In the genomic region with DNA sequence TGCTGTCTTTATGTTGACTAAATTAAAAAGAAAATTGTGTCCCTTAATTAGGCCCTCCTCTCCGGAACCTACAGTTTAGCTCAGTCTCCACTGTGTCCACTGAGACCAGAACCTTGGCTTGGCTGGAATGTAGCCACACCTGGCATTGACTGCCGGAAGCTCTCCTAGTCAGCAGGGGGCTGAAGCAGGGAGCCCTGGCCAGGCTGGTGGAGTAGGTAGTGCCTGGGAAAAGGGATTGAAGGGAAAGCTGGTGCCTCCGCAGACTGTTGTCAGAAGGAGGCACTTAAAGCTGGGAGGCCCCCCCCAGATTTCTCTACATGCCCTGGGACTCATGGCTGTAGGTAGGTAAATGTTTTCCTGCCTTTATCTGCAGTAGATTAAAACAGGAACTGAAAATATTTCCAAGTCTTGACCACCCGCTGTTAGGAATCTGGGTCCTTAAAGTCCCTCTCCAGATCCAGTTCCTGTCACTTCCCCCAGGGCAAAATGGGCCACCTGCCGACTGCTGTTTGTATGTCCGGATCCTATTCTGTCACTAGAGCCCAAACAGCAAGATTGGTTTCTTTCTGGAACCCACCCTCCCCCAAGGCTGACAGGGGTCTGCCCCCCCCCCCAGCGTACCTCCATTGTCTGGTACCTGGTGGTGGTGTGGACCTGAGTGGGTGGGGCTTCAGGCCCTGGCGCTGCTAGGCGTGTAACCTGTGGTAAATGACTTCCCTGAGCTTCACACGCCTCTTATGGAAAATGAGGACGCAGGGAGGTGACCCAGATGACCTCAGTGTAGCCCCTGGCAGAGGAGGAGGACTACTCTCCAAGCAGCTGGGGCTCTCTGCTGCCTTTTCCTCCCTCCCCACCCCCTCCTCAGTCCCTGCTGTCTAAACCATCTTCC, we compare ENCODE assay signal across 11 mouse cellular contexts. TPM values are rescaled to one million over a fixed set of nuclear protein-coding genes. Genes with fewer than 3 reads are reported as not detected.
DNase-seq lines count a peak whose midpoint lies in the region; TF ChIP-seq lines count a peak whose summit lies in the region.
"Had no signal": no experiment of that assay in that cellular context is flagged by ENCODE, and none has a peak within 500 bp of the region (broad histone marks: within the 10 kb centered on the region; RNA-seq: fewer than 3 reads in every experiment).

No protein-coding gene starts in this region.

- peak; percentile 47 to 53 for DNase-seq in cerebellum, postnatal 10 days
- DNase-seq in cerebellum, postnatal 4 days (ENCODE audit: low spot score in 2 of 2), result no peak
- DNase-seq in left cerebral cortex, adult 2 months (ENCODE audit: extremely low spot score in 1 of 2, low spot score in 2 of 2), result no peak
- DNase-seq in left cerebral cortex, postnatal 4 days, result no peak
- DNase-seq in kidney, postnatal 10 days, result peak; percentile 58
- peak; percentile 57 to 71 for DNase-seq in lung, postnatal 4 days
- DNase-seq in spleen, adult 12 weeks (ENCODE audit: low spot score), result no peak
- DNase-seq in embryo, embryonic 10.5 days (ENCODE audit: low spot score), result no peak

- peak overlapping the region; percentile 58 for H3K27ac ChIP-seq in left cerebral cortex, adult 2 months
- H3K27ac ChIP-seq: liver, embryonic 14.5 days had no signal

- intact Hi-C loops in left cerebral cortex, adult 2 months (cut with DNase I), result loop anchor here (2.0 kb wide), 1 partner anchor 117 kb away; no protein-coding TSS in a partner anchor
- intact Hi-C loops in left cerebral cortex, postnatal 4 days (cut with DNase I), result no loop called here

- peak; percentile 11 for TF ChIP-seq CTCF in left cerebral cortex, adult 2 months (IDR thresholded peaks at IDR 0.05)

- 0 out of 2 replicates have a peak overlapping the region, but pooled peaks have one; percentile 11 for H3K4me3 ChIP-seq in left cerebral cortex, adult 2 months
- H3K4me3 ChIP-seq: erythroblast, embryonic 14.5 days; myocyte had no signal

RNA-seq across cellular contexts. Expression of a gene that starts 17.6 kb away (rescaled TPM):
- total RNA-seq in left cerebral cortex, adult 2 months (2021), result 10 to 100 TPM; 16.4 to 28.6 TPM
- 1 to 10 TPM; 2.3 to 2.6 TPM for total RNA-seq in left cerebral cortex, postnatal 4 days (2021)

RNA-seq across cellular contexts. Expression of a gene that starts 25.9 kb away (rescaled TPM):
- 100 to 1,000 TPM in 1 of 2 experiments, 10 to 100 TPM in 1; 89.1 to 101 TPM for total RNA-seq in left cerebral cortex, adult 2 months (2021)
- 10 to 100 TPM; 21.2 to 25.7 TPM for total RNA-seq in left cerebral cortex, postnatal 4 days (2021)

RNA-seq across cellular contexts. Expression of a gene that starts 54.0 kb away (rescaled TPM):
- total RNA-seq in left cerebral cortex, adult 2 months (2021), result 1 to 10 TPM; 2.1 to 2.6 TPM
- under 1 TPM in 1 of 2 experiments, not detected in 1; 0.46 TPM for total RNA-seq in left cerebral cortex, postnatal 4 days (2021)

RNA-seq across cellular contexts. Expression of a gene that starts 59.0 kb away (rescaled TPM):
- total RNA-seq in left cerebral cortex, adult 2 months (2021), result 10 to 100 TPM; 18.2 to 19.2 TPM
- total RNA-seq in left cerebral cortex, postnatal 4 days (2021), result 10 to 100 TPM; 32.0 to 33.1 TPM

RNA-seq across cellular contexts. Expression of a gene that starts 59.8 kb away (rescaled TPM):
- under 1 TPM; 0.49 to 0.95 TPM for total RNA-seq in left cerebral cortex, adult 2 months (2021)
- total RNA-seq in left cerebral cortex, postnatal 4 days (2021), result under 1 TPM; 0.56 to 0.83 TPM

Comparison
In these comparisons a context has a peak if more than half of its experiments do, and no peak if none do; other contexts are left out.
1. DNase-seq: peak in cerebellum, postnatal 10 days (2 of 2), kidney, postnatal 10 days (single experiment) and lung, postnatal 4 days (2 of 2); none in cerebellum, postnatal 4 days (0 of 2), left cerebral cortex, adult 2 months (0 of 2), left cerebral cortex, postnatal 4 days (single experiment), spleen, adult 12 weeks (single experiment) and embryo, embryonic 10.5 days (single experiment).
2. RNA of a gene that starts 17.6 kb away (total RNA-seq): 16.4 to 28.6 TPM in left cerebral cortex, adult 2 months; 2.3 to 2.6 TPM in left cerebral cortex, postnatal 4 days; every median in the first group is over 4 times any median in the second.